Mouse (Mus musculus) large intestine, adult 2 months (tissue): ENCODE measurements around the gene Gm7534. TPM values are rescaled to one million over a fixed set of nuclear protein-coding genes. Genes with fewer than 3 reads are reported as not detected.
"Not testable (repeated sequence)": the region's sequence is repeated elsewhere in the genome, so short reads cannot be mapped to it uniquely, and the experiment has no call there.

Experiments
- DNase-seq: peaks from one replicate; pipeline ENCODE4 v3.0.0-alpha.2; 2012; ENCODE audit warnings: low read depth, low spot score
- WGBS: fragments of 180-500 bp; shearing (Covaris S2); methylation state at CpG from one replicate; pipeline ENCODE4 v1.1.7; 2018; 5-methylcytosine and 5-hydroxymethylcytosine counted together
- polyA plus RNA-seq: library from polyadenylated mRNA; depleted of rRNA; stranded (reverse); fragments of >200 nt; gene quantifications from 2 replicates; pipeline ENCODE4 v1.2.3, GENCODE M21; 2012; rRNA removed

Gm7534 gene
- polyA plus RNA-seq, 1 experiment: not detected

- 90% methylated on average over 3 of the region's 3 CpGs for WGBS
- DNase-seq: no peak
Measured at GRCm38 (mm10) chr4:134152112-134152511, 50.7 kb downstream of the Gm7534 start.

GRCm38 (mm10) chr4:134149389-134149788, 53.4 kb downstream of the Gm7534 start:
- 91% methylated on average over 4 of the region's 4 CpGs for WGBS
- no peak for DNase-seq

GRCm38 (mm10) chr4:134144297-134144696, 58.5 kb downstream of the Gm7534 start:
- DNase-seq: not testable (repeated sequence)
- 98% methylated on average over 5 of the region's 5 CpGs for WGBS

Other genes with a start within 250 kb of the Gm7534 start
- 33.0 and 46.0 TPM in 2 replicates for gene Hmgn2, start 234.4 kb downstream of the Gm7534 start, polyA plus RNA-seq
- gene Dhdds, start 202.1 kb downstream of the Gm7534 start, polyA plus RNA-seq: 30.1 and 30.5 TPM in 2 replicates
- gene Lin28a, start 184.2 kb downstream of the Gm7534 start, polyA plus RNA-seq: not detected in 2 replicates
- gene Zfp683, start 149.2 kb downstream of the Gm7534 start, polyA plus RNA-seq: 0.24 and 0.45 TPM in 2 replicates
- 33.6 and 47.2 TPM in 2 replicates for gene Crybg2, start 142.2 kb downstream of the Gm7534 start, polyA plus RNA-seq
- gene Cd52, start 107.9 kb downstream of the Gm7534 start, polyA plus RNA-seq: 97.7 and 132 TPM in 2 replicates
- gene Ubxn11, start 100.4 kb downstream of the Gm7534 start, polyA plus RNA-seq: 4.7 and 5.0 TPM in 2 replicates
- 651 and 734 TPM in 2 replicates for gene Sh3bgrl3, start 74.2 kb downstream of the Gm7534 start, polyA plus RNA-seq
- 12.7 and 22.2 TPM in 2 replicates for gene Cep85, start 15.9 kb downstream of the Gm7534 start, polyA plus RNA-seq
- 1.4 and 1.5 TPM in 2 replicates for gene Catsper4, start 24.4 kb upstream of the Gm7534 start, polyA plus RNA-seq
- gene Cnksr1, start 35.4 kb upstream of the Gm7534 start, polyA plus RNA-seq: 30.7 and 41.9 TPM in 2 replicates
- not detected in 2 replicates for gene E130218I03Rik, start 40.7 kb upstream of the Gm7534 start, polyA plus RNA-seq
- gene Zfp593, start 42.6 kb upstream of the Gm7534 start, polyA plus RNA-seq: 7.6 and 9.1 TPM in 2 replicates
- gene Gm30191, start 43.9 kb upstream of the Gm7534 start, polyA plus RNA-seq: not detected in 2 replicates
- gene Grrp1, start 51.1 kb upstream of the Gm7534 start, polyA plus RNA-seq: 5.5 and 6.4 TPM in 2 replicates
- gene Pdik1l, start 84.9 kb upstream of the Gm7534 start, polyA plus RNA-seq: 4.7 and 7.2 TPM in 2 replicates
- gene Trim63, start 112.1 kb upstream of the Gm7534 start, polyA plus RNA-seq: 0.10 and 0.27 TPM in 2 replicates
- gene Slc30a2, start 140.2 kb upstream of the Gm7534 start, polyA plus RNA-seq: 27.4 and 49.7 TPM in 2 replicates
- gene Extl1, start 180.8 kb upstream of the Gm7534 start, polyA plus RNA-seq: 1.7 and 1.9 TPM in 2 replicates
- gene Pafah2, start 193.3 kb upstream of the Gm7534 start, polyA plus RNA-seq: 32.1 and 41.9 TPM in 2 replicates